Mouse (Mus musculus): ENCODE measurements around the gene Tjp2. TPM values are rescaled to one million over a fixed set of nuclear protein-coding genes. Genes with fewer than 3 reads are reported as not detected.

Gene Tjp2
- polyA plus RNA-seq, 1 experiment from 2014 or later, result 22.7 TPM

GRCm38 (mm10) chr19:24050514-24050913 lies 174.3 kb downstream of the Tjp2 start:
- Histone ChIP-seq H3K4me2 (ENCODE audit: low read length) (no peak overlapping the region), H3K36me3 (ENCODE audit: control insufficient read depth, insufficient read depth, low read length) (no peaks in the 10 kb centered on the region), H3K9me3 (ENCODE audit: control insufficient read depth, low read length) (no peaks in the 10 kb centered on the region), H3K9ac (ENCODE audit: low read length) (no peak overlapping the region), H3K27ac (replicated peaks in 1 of 2; ENCODE audit: control insufficient read depth in 1 of 2, insufficient read depth in 1 of 2, low read depth in 2 of 2, low read length in 2 of 2) (peak overlapping the region; percentile 59 to 76; a peak in 3 of 4 replicates), H3K4me1 (ENCODE audit: control insufficient read depth in 2 of 2, insufficient read depth in 2 of 2, low read length in 2 of 2) (peaks cover 26 to 52% of the 10 kb centered on the region in 2 experiments), H3K27me3 (ENCODE audit: control insufficient read depth, insufficient read depth, low read length) (no peaks in the 10 kb centered on the region), H3K4me3 (ENCODE audit: control insufficient read depth in 1 of 2, insufficient read depth in 1 of 2, low read depth in 1 of 2, low read length in 2 of 2) (no peak overlapping the region)
- WGBS, result 44% methylated on average over 2 of the region's 2 CpGs
- ATAC-seq (ENCODE audit: insufficient number of reproducible peaks, insufficient read depth, low FRiP score, low read depth), result no peak

- Histone ChIP-seq H3K27ac (replicated peaks in 1 of 2; ENCODE audit: control insufficient read depth in 1 of 2, insufficient read depth in 1 of 2, low read depth in 2 of 2, low read length in 2 of 2) (peak overlapping the region; percentile 76 to 79), H3K27me3 (ENCODE audit: control insufficient read depth, insufficient read depth, low read length) (no peaks in the 10 kb centered on the region), H3K4me1 (ENCODE audit: control insufficient read depth in 2 of 2, insufficient read depth in 2 of 2, low read length in 2 of 2) (peaks cover 17 to 46% of the 10 kb centered on the region in 2 experiments), H3K4me3 (ENCODE audit: control insufficient read depth in 1 of 2, insufficient read depth in 1 of 2, low read depth in 1 of 2, low read length in 2 of 2) (no peak overlapping the region), H3K9me3 (ENCODE audit: control insufficient read depth, low read length) (no peaks in the 10 kb centered on the region), H3K4me2 (ENCODE audit: low read length) (no peak overlapping the region), H3K9ac (ENCODE audit: low read length) (no peak overlapping the region), H3K36me3 (ENCODE audit: control insufficient read depth, insufficient read depth, low read length) (no peaks in the 10 kb centered on the region)
- WGBS, result 31% methylated on average over 3 of the region's 3 CpGs
- ATAC-seq (ENCODE audit: insufficient number of reproducible peaks, insufficient read depth, low FRiP score, low read depth), result no peak
Measured at GRCm38 (mm10) chr19:24049329-24049728, 175.5 kb downstream of the Tjp2 start.

DNA sequence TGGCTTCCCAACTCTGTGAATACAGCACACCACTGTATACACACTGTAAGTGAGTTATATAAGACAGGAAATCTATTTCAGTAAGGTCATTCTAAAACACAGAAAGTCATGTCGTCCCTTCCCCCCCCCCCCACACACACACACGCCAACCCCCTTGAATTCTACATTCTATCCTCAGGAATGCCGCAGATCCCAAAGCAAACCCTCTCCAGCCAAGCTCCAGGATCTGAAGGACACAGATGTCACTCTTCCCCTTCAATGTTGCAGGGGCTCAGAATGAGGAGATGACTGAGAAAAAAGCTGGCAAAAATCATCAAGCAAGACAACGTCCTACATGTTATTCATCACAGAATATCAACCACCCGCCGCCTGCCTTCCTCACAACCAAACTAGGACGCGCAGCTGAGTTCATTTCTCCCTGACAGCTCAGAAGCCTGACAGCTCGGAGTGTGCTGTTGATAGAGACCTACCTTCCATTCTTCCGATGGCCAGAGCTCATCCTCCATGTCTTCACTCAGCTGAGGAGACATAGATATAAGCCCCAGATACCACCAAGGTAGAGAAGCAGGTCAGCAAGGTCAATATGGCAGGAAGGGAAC lies 178.3 kb downstream of the Tjp2 start:
- H3K4me2 ChIP-seq (ENCODE audit: low read length), result peak overlapping the region; percentile 61
- peak; percentile 24; the same call in 1 of the 2 replicates for ATAC-seq (ENCODE audit: insufficient number of reproducible peaks, insufficient read depth, low FRiP score, low read depth)
- no peaks in the 10 kb centered on the region for H3K36me3 ChIP-seq (ENCODE audit: control insufficient read depth, insufficient read depth, low read length)
- H3K27me3 ChIP-seq (ENCODE audit: control insufficient read depth, insufficient read depth, low read length), result no peaks in the 10 kb centered on the region
- peak overlapping the region; percentile 57 for H3K9ac ChIP-seq (ENCODE audit: low read length)
- H3K9me3 ChIP-seq (ENCODE audit: control insufficient read depth, low read length), result no peaks in the 10 kb centered on the region
- 29% methylated on average over 10 of the region's 10 CpGs for WGBS
- H3K27ac ChIP-seq (replicated peaks in 1 of 2; ENCODE audit: control insufficient read depth in 1 of 2, insufficient read depth in 1 of 2, low read depth in 2 of 2, low read length in 2 of 2), result peak overlapping the region; percentile 85 to 88
- peak overlapping the region; percentile 29 to 32 for H3K4me3 ChIP-seq (ENCODE audit: control insufficient read depth in 1 of 2, insufficient read depth in 1 of 2, low read depth in 1 of 2, low read length in 2 of 2)
- peaks cover 12 to 35% of the 10 kb centered on the region in 2 experiments for H3K4me1 ChIP-seq (ENCODE audit: control insufficient read depth in 2 of 2, insufficient read depth in 2 of 2, low read length in 2 of 2)

Other genes starting within 250 kb of the Tjp2 start
- 12.6 and 17.8 TPM in 2 replicates for gene Fam189a2, start 194.0 kb downstream of the Tjp2 start, polyA plus RNA-seq (2014; fragmentation: Nextera tagmentation; extraction: Ambion mirVana)
- gene Fxn, start 55.6 kb upstream of the Tjp2 start, polyA plus RNA-seq (2014; fragmentation: Nextera tagmentation; extraction: Ambion mirVana), result 60.4 and 64.6 TPM in 2 replicates